Mouse (Mus musculus) hindlimb bud, embryonic 11.5 days (tissue): ENCODE measurements around the gene Mrps15.
"Not testable (repeated sequence)": the region's sequence is repeated elsewhere in the genome, so short reads cannot be mapped to it uniquely, and the experiment has no call there.

Experiments used
- DNase-seq: peaks from one replicate; pipeline ENCODE4 v3.0.0-alpha.2; 2012; ENCODE audit warnings: low read depth, low spot score; ENCODE audit errors: extremely low spot score

Gene Mrps15

DNA sequence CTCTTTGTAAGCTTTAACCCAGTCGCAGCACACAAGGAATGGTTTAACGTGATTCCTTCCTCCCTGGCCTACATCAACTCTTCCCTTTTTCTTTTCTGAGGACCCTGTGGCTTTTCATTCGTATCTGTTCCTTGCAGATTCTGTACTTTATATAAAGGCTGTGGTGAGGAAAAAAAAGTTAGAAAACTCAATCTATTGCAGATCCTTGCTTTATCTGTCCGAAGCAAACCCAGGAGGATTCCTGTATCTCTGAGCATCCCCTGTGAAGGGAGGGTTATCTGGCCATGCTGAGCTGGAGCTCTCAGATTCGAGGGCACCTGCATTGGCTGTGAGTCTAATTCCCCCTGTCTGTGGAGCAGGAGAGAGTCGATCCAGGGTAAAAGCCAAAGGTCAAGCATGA, 22.1 kb downstream of the Mrps15 start:
- no peak for DNase-seq

GRCm38 (mm10) chr4:126077833-126078232, 31.1 kb downstream of the Mrps15 start:
- DNase-seq = no peak

DNA sequence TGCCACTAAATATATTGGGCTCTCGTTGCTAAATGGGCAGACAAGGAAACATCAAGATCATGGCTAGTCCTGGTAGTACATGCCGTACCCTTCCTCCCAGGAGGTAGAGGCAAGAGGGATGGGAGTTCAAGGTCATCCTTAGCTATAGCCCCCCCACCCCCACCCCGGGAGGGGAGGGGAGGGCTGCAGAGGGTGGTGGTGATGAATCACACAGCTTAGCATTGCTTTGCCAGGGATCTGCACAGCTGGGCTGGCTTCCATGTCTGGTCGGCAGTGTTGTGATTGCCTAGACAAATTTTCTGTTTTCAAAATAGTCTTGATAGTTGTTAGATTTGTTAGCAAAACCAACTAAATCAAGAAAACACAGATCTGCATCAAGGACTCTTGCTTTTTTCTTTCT, 32.5 kb downstream of the Mrps15 start:
- no peak for DNase-seq

DNA sequence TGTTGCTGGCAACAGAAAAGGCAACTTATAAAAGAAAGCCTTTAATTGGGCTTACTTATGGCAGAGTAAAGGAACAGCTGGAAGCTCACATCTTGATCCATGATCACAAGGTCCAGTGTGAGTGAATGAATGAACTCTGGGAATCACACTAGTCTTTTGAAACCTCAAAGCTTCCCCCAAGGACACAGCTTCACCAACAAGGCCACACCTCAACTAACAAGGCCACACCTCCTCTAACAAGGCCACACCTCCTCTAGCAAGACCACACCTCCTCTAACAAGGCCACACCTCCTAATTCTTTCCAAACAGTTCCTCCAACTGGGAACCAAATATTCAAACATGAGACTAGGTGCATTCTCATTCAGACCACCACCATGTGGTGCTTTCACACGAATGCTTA, 34.9 kb downstream of the Mrps15 start:
- DNase-seq = no peak

- DNase-seq = no peak
Measured at GRCm38 (mm10) chr4:126083021-126083420, 36.3 kb downstream of the Mrps15 start.

GRCm38 (mm10) chr4:126084382-126084781, 37.7 kb downstream of the Mrps15 start:
- DNase-seq = no peak

DNA sequence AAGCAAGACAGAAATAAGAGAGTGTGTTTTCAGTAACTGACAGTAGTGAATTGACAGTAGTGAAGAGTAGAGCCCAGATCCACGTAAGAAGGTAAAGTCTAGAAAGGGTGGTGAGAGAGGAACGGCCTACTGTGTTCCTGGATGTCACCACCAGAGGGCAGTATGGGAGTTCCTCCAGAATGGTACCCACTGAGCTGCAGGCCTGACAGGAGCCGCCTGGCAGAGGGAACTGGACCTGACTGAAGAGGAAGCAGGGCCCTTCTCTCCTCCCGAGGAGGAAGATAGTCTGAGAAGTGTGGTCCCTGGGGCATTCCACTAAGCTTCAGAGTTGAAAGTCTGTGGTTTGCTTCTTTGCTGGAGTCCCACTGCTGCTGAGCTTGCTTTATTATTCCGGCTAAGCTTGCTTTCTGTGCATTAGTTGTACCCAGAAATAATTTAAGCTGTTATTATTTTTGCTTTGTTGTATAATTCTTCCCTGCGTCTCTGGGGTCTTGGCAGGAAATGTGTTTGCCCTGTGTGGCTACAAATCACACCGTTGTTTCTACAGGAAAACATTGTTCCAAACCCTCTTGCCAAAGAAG, 39.4 kb downstream of the Mrps15 start:
- DNase-seq = peak; percentile 84

GRCm38 (mm10) chr4:126090101-126090847, 43.5 kb downstream of the Mrps15 start:
- DNase-seq = no peak

GRCm38 (mm10) chr4:126090848-126091124, 44.1 kb downstream of the Mrps15 start:
- no peak for DNase-seq

DNA sequence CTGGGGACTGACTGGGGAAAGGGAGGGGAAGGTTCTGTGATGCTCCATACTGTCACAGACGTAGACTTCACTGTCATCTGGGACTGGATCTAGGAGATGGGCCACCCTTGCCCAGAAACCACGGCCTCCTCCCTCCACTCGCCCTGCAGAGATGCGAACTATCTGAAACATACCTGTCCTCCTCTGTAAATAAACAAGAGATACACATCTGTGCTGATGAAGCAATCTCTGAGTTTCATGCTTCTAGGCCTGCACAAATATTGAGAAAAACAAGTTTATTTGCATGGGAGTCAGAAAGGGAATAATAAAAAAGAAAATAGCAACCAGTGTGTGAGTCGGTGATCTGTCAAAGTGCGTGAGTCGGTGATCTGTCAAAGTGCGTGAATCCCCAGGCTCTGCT, 45.1 kb downstream of the Mrps15 start:
- DNase-seq = no peak

GRCm38 (mm10) chr4:126095622-126096430, 49.1 kb downstream of the Mrps15 start:
- DNase-seq = not testable (repeated sequence)

DNA sequence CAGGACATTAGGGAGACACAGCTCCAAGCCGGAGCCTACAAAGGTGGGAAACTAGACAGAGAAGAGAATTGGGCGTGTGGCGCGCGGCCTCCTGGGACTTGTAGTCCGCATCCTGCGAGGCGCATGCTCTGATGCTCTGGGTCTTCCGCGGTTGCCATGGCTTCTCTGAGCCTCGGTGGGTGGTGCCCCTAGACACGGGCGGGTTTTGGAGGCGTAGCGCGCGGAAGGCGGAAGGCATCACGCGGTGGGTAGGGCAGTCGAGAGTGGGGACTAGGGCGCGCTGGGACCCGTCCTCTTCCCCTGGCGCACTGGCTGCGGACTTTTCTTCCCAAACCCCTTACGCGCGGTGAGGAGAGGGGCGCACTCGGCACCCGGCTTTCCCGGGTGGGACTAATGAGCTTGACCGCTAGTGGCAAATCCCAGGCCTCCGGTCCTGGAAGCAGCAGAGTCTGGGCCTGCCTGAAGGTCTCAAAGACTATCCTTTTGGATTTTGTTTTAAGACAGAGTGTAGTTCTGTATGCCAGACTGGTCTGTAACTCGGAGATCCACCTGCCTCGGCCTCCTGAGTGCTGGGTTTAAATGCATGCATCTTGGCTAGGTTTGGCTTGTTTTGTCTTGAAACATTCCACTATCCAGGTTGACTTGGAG, 49.9 kb downstream of the Mrps15 start, which contains the start of gene Lsm10:
Gene Lsm10 (plus strand): TSS at position 160 of the 648 bp plus-strand sequence.
- peak; percentile 85 for DNase-seq

DNA sequence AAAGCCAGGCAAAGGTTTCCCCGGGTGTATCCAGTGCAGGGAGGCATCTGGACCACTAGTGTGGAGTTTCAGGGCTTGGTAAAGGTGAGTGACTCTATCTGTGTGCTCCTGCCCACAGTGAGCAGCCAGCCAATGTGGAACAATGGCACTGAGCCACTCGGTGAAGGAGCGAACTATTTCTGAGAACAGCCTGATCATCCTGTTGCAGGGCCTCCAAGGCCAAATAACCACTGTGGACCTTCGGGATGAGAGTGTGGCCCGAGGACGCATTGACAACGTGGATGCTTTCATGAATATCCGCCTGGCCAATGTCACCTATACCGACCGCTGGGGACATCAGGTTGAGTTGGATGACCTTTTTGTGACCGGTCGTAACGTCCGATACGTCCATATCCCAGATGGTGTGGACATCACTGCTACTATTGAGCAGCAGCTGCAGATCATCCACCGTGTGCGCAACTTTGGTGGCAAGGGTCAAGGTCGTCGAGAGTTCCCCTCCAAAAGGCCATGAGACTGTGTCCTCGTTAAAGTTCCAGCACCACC, 51.1 kb downstream of the Mrps15 start:
- no peak for DNase-seq

DNA sequence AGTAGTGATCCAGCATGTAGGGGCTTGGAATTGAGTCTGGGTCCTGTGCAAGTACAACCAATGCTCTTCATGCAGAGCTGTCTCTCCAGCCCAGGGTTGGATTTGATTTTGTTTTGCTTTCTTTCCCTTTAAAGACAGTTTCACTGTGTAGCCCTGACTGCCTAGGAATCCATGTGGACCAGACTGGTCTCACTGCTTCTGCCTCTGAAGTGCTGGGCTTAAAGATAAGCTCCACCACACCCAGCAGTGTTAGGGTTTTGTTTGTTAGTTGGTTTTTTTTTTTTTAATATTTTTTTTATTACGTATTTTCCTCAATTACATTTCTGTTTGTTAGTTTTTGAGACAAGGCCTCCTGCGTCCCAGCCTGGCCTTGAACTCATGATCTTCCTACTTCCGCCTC, 52.6 kb downstream of the Mrps15 start:
- DNase-seq = no peak

GRCm38 (mm10) chr4:126100764-126101163, 54.0 kb downstream of the Mrps15 start:
- DNase-seq = no peak

GRCm38 (mm10) chr4:126102061-126102841, 55.5 kb downstream of the Mrps15 start:
- no peak for DNase-seq

DNA sequence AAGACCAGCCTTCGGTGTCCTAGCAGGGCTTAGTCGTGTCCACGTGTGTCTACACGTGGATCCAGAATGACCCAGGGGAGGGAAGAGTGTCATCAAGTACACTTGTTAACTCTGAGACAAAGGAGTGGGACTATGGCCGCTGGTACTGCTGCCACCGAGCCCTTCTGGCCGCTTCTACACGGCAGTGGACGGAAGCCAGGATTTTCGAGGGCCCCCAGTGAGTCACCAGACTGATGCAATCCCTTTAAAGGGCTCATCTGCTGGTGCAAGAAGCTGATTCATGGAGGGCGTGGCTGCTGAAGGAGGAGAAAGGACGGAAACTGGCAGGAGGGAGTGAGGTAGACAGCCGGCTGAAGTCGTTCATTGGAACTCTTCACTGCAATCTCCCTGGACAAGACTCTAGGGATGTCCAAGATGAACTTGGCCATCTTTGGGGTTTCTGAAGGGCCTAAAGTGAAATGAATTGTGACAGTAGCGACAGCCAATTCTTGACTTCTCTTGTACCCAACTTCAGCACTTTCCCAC, 56.4 kb downstream of the Mrps15 start:
- no peak for DNase-seq

DNA sequence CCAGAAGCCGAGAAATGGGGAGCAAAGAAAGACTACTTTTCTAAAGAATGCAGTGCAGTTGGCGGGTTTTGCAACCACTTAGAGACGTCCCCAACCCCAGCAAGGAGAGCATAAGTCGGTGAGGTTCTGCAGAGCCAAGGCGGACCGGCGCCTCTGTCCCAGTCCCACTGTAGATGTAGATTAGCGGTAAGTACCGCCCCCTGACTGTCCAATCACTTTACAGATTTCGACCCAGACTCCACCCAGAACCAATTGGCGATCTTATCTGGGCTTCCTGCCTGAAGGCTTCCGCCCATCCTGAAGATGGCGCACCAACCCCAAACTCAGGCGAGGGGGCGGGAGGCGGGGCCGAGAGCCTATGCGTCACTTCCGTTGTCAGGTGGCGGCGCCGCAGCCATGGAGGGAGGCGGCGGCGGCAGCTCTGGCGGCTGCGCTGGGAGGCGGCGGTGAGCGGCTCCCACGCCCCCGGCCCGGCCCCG, 56.9 kb downstream of the Mrps15 start, which contains the start of gene Stk40:
Gene Stk40 (plus strand): TSS at position 368 of the 479 bp plus-strand sequence.
- peak; percentile 95 for DNase-seq

- DNase-seq = no peak
Measured at GRCm38 (mm10) chr4:126104261-126105075, 57.7 kb downstream of the Mrps15 start.
